Mouse (Mus musculus) CH12.LX (cell line): ENCODE results near the gene 5730596B20Rik. TPM values are rescaled to one million over a fixed set of nuclear protein-coding genes. Genes with fewer than 3 reads are reported as not detected.

ENCODE experiments used
- DNase-seq: peaks from one replicate; pipeline ENCODE4 v3.0.0-alpha.2; 2013; ENCODE audit errors: extremely low read depth
- H3K27ac ChIP-seq: 2 replicates; pipeline ENCODE4 v1.5.1; 2012; ENCODE audit warnings: low read depth, mild to moderate bottlenecking, control low read depth, moderate library complexity; ENCODE audit not compliant: insufficient read depth
- H3K27me3 ChIP-seq: replicated peaks from 2 replicates; pipeline ENCODE3; 2012; ENCODE audit warnings: inconsistent platforms
- H3K36me3 ChIP-seq, 2 experiments: replicated peaks in 1 of 2; 2 replicates each; pipeline versions ENCODE3 to v1.6.1; 2012; ENCODE audit warnings: inconsistent platforms in 1 of 2, low read length in 1 of 2, mild to moderate bottlenecking in 1 of 2, mixed read lengths in 1 of 2, moderate library complexity in 1 of 2; ENCODE audit not compliant: control insufficient read depth in 1 of 2, insufficient read depth in 1 of 2
- H3K4me1 ChIP-seq, 2 experiments: 2 replicates each; pipeline ENCODE4 v1.6.1; 2012; ENCODE audit warnings: inconsistent platforms in 1 of 2, moderate library complexity in 1 of 2; ENCODE audit not compliant: insufficient read depth in 2 of 2, control insufficient read depth in 1 of 2
- H3K4me2 ChIP-seq: 2 replicates; pipeline ENCODE4 v1.6.1; 2012; ENCODE audit warnings: low read depth, mild to moderate bottlenecking, control low read depth; ENCODE audit not compliant: poor library complexity, insufficient read depth, severe bottlenecking
- H3K4me3 ChIP-seq, 3 experiments: fragments of 150-350 bp in 1 of 3; sonication (generic) in 1 of 3; replicated peaks in 1 of 3; 2 replicates each; pipeline versions ENCODE3 to v1.5.1; 2011 to 2012; ENCODE audit warnings: low read depth in 2 of 3, low read length in 2 of 3, mild to moderate bottlenecking in 2 of 3, moderate library complexity in 2 of 3, control low read depth in 1 of 3, improper control_type of control experiment in 1 of 3, inconsistent platforms in 1 of 3, mixed read lengths in 1 of 3; ENCODE audit not compliant: poor library complexity in 1 of 3
- H3K79me2 ChIP-seq: replicated peaks from 2 replicates; pipeline ENCODE4 v1.6.1; 2012; ENCODE audit warnings: mild to moderate bottlenecking, moderate library complexity; ENCODE audit not compliant: control insufficient read depth, poor library complexity, insufficient read depth, severe bottlenecking; ENCODE audit errors: extremely low read depth
- H3K9ac ChIP-seq: 2 replicates; pipeline ENCODE4 v1.6.1; 2012; ENCODE audit warnings: low read depth, mild to moderate bottlenecking, control low read depth, moderate library complexity; ENCODE audit not compliant: insufficient read depth
- H3K9me3 ChIP-seq: replicated peaks from 2 replicates; pipeline ENCODE3; 2012; ENCODE audit warnings: low read length, inconsistent platforms, mixed read lengths
- BHLHE40 ChIP-seq: IDR thresholded peaks from 2 replicates; pipeline ENCODE4 v1.6.1; 2011; ENCODE audit warnings: mild to moderate bottlenecking, low read depth, low read length, improper control_type of control experiment
- CHD1 ChIP-seq: IDR thresholded peaks from 2 replicates; pipeline ENCODE4 v1.6.1; 2012; ENCODE audit warnings: low read depth, low read length, improper control_type of control experiment, inconsistent platforms
- CHD2 ChIP-seq: IDR thresholded peaks from 2 replicates; pipeline ENCODE4 v1.6.1; 2011; ENCODE audit warnings: low read length, improper control_type of control experiment
- CTCF ChIP-seq, 2 experiments: IDR thresholded peaks in 1 of 2; conservative IDR thresholded peaks in 1 of 2; 2 replicates each; pipeline ENCODE4 v1.5.1; 2011 to 2012; ENCODE audit warnings: low read depth in 2 of 2, low read length in 2 of 2, improper control_type of control experiment in 1 of 2, inconsistent platforms in 1 of 2, mild to moderate bottlenecking in 1 of 2, moderate library complexity in 1 of 2
- E2F4 ChIP-seq: IDR thresholded peaks from 2 replicates; pipeline ENCODE4 v1.6.1; 2011; ENCODE audit warnings: low read depth, low read length, improper control_type of control experiment; ENCODE audit not compliant: insufficient replicate concordance
- ELF1 ChIP-seq: IDR thresholded peaks from 2 replicates; pipeline ENCODE4 v1.6.1; 2014; ENCODE audit warnings: low read depth, mild to moderate bottlenecking, inconsistent platforms, low read length, improper control_type of control experiment
- EP300 ChIP-seq: IDR thresholded peaks from 2 replicates; pipeline ENCODE4 v1.6.1; 2011; ENCODE audit warnings: low read length, improper control_type of control experiment
- ETS1 ChIP-seq: conservative IDR thresholded peaks from 2 replicates; pipeline ENCODE4 v1.6.1; 2012; ENCODE audit warnings: low read depth, mild to moderate bottlenecking, inconsistent platforms, low read length, improper control_type of control experiment, moderate library complexity
- GABPA ChIP-seq: IDR thresholded peaks from 2 replicates; pipeline ENCODE4 v1.6.1; 2012; ENCODE audit warnings: low read depth, low read length, improper control_type of control experiment, inconsistent platforms; ENCODE audit not compliant: insufficient replicate concordance
- HCFC1 ChIP-seq: IDR thresholded peaks from 2 replicates; pipeline ENCODE4 v1.6.1; 2012; ENCODE audit warnings: low read depth, mild to moderate bottlenecking, inconsistent platforms, low read length, improper control_type of control experiment
- IRF4 ChIP-seq: IDR thresholded peaks from 2 replicates; pipeline ENCODE4 v1.6.1; 2014; ENCODE audit warnings: low read depth, mild to moderate bottlenecking, inconsistent platforms, low read length, improper control_type of control experiment
- JUN ChIP-seq: IDR thresholded peaks from 2 replicates; pipeline ENCODE4 v1.6.1; 2011; ENCODE audit warnings: low read depth, mild to moderate bottlenecking, low read length, improper control_type of control experiment, moderate library complexity; ENCODE audit not compliant: insufficient read depth
- JUND ChIP-seq: conservative IDR thresholded peaks from 2 replicates; pipeline ENCODE4 v1.6.1; 2011; ENCODE audit warnings: low read depth, low read length, improper control_type of control experiment
- KAT2A ChIP-seq: IDR thresholded peaks from 2 replicates; pipeline ENCODE4 v1.6.1; 2012; ENCODE audit warnings: low read length, improper control_type of control experiment, inconsistent platforms; ENCODE audit not compliant: insufficient replicate concordance
- MAFK ChIP-seq: IDR thresholded peaks from 2 replicates; pipeline ENCODE4 v1.6.1; 2011; ENCODE audit warnings: low read length, improper control_type of control experiment; ENCODE audit not compliant: insufficient replicate concordance
- MAX ChIP-seq: IDR thresholded peaks from 2 replicates; pipeline ENCODE4 v1.6.1; 2011; ENCODE audit warnings: low read length, improper control_type of control experiment
- MAZ ChIP-seq: IDR thresholded peaks from 2 replicates; pipeline ENCODE4 v1.6.1; 2012; ENCODE audit warnings: low read depth, mild to moderate bottlenecking, inconsistent platforms, low read length, improper control_type of control experiment, moderate library complexity
- MEF2A ChIP-seq: IDR thresholded peaks from 2 replicates; pipeline ENCODE4 v1.6.1; 2014; ENCODE audit warnings: low read depth, mild to moderate bottlenecking, inconsistent platforms, low read length, improper control_type of control experiment, borderline replicate concordance
- MXI1 ChIP-seq: IDR thresholded peaks from 2 replicates; pipeline ENCODE4 v1.6.1; 2011; ENCODE audit warnings: mild to moderate bottlenecking, low read depth, low read length, improper control_type of control experiment
- MYC ChIP-seq: IDR thresholded peaks from 2 replicates; pipeline ENCODE4 v1.6.1; 2011; ENCODE audit warnings: low read depth, mild to moderate bottlenecking, improper control_type of control experiment, low read length
- NELFE ChIP-seq: IDR thresholded peaks from 2 replicates; pipeline ENCODE4 v1.6.1; 2011; ENCODE audit warnings: low read depth, low read length, improper control_type of control experiment
- NRF1 ChIP-seq: IDR thresholded peaks from 2 replicates; pipeline ENCODE4 v1.6.1; 2014; ENCODE audit warnings: low read depth, mild to moderate bottlenecking, inconsistent platforms, low read length, improper control_type of control experiment, moderate library complexity
- PAX5 ChIP-seq: IDR thresholded peaks from 2 replicates; pipeline ENCODE4 v1.6.1; 2012; ENCODE audit warnings: low read length, inconsistent platforms, mixed read lengths
- POLR2A ChIP-seq: IDR thresholded peaks from 2 replicates; pipeline ENCODE4 v1.6.1; 2011; ENCODE audit warnings: low read depth, mild to moderate bottlenecking, improper control_type of control experiment, low read length
- POLR2AphosphoS2 ChIP-seq: IDR thresholded peaks from 2 replicates; pipeline ENCODE4 v1.6.1; 2011; ENCODE audit warnings: low read depth, low read length, improper control_type of control experiment
- RAD21 ChIP-seq: IDR thresholded peaks from 2 replicates; pipeline ENCODE4 v1.6.1; 2011; ENCODE audit warnings: low read depth, mild to moderate bottlenecking, low read length, improper control_type of control experiment, moderate library complexity
- RCOR1 ChIP-seq: conservative IDR thresholded peaks from 2 replicates; pipeline ENCODE4 v1.6.1; 2012; ENCODE audit warnings: low read depth, mild to moderate bottlenecking, inconsistent platforms, low read length, improper control_type of control experiment
- SIN3A ChIP-seq: IDR thresholded peaks from 2 replicates; pipeline ENCODE4 v1.6.1; 2012; ENCODE audit warnings: low read length, improper control_type of control experiment, inconsistent platforms
- SMC3 ChIP-seq: IDR thresholded peaks from 2 replicates; pipeline ENCODE4 v1.6.1; 2011; ENCODE audit warnings: low read depth, low read length, improper control_type of control experiment
- TBP ChIP-seq: conservative IDR thresholded peaks from 2 replicates; pipeline ENCODE4 v1.6.1; 2011; ENCODE audit warnings: low read depth, low read length, improper control_type of control experiment
- TCF12 ChIP-seq: IDR thresholded peaks from 2 replicates; pipeline ENCODE4 v1.6.1; 2014; ENCODE audit warnings: low read depth, mild to moderate bottlenecking, inconsistent platforms, low read length, improper control_type of control experiment
- UBTF ChIP-seq: IDR thresholded peaks from 2 replicates; pipeline ENCODE4 v1.6.1; 2012; ENCODE audit warnings: low read depth, mild to moderate bottlenecking, inconsistent platforms, low read length, improper control_type of control experiment, moderate library complexity
- USF1 ChIP-seq: IDR thresholded peaks from 2 replicates; pipeline ENCODE4 v1.6.1; 2014; ENCODE audit warnings: low read depth, mild to moderate bottlenecking, inconsistent platforms, low read length, improper control_type of control experiment
- USF2 ChIP-seq: conservative IDR thresholded peaks from 2 replicates; pipeline ENCODE4 v1.6.1; 2011; ENCODE audit warnings: low read depth, low read length, improper control_type of control experiment
- ZC3H11A ChIP-seq: IDR thresholded peaks from 2 replicates; pipeline ENCODE4 v1.6.1; 2012; ENCODE audit warnings: low read depth, mild to moderate bottlenecking, inconsistent platforms, low read length, improper control_type of control experiment
- ZKSCAN1 ChIP-seq: IDR thresholded peaks from 2 replicates; pipeline ENCODE4 v1.6.1; 2012; ENCODE audit warnings: low read depth, inconsistent platforms, low read length, improper control_type of control experiment, borderline replicate concordance
- ZMIZ1 ChIP-seq: IDR thresholded peaks from 2 replicates; pipeline ENCODE4 v1.6.1; 2012; ENCODE audit warnings: low read depth, mild to moderate bottlenecking, inconsistent platforms, low read length, improper control_type of control experiment
- ZNF384 ChIP-seq: IDR thresholded peaks from 2 replicates; pipeline ENCODE4 v1.6.1; 2012; ENCODE audit warnings: low read depth, low read length, improper control_type of control experiment, inconsistent platforms
- dilution Hi-C: fragments of 300-500 bp; cut with MboI; formaldehyde crosslinking; loops from 2 replicates; pipeline ENCODE4 v1.14.3; 2020; ENCODE audit warnings: low sequenced_read_pairs; ENCODE audit not compliant: extremely low pct_unique_long_range_greater_than_20kb, extremely low pct_ligation_motif_present
- in situ Hi-C: fragments of 300-500 bp; cut with MboI; formaldehyde crosslinking; loops from 3 replicates; pipeline ENCODE4 v1.14.3; 2019; ENCODE audit warnings: low sequenced_read_pairs, low pct_ligation_motif_present, low pct_unique_long_range_greater_than_20kb, mixed read lengths
- polyA plus RNA-seq: library from polyadenylated mRNA; unstranded; fragments of >175 nt; gene quantifications from 2 replicates; pipeline ENCODE4 v1.2.1, GENCODE M21; 2012; ENCODE audit warnings: low read depth; ENCODE audit not compliant: insufficient read length
- total RNA-seq, 2 experiments: library from RNA; depleted of rRNA; stranded (reverse); fragments of 300-350 nt in 1 of 2; fragments of >200 nt in 1 of 2; gene quantifications; 2 replicates each; pipeline ENCODE4 v1.2.3; 2012 to 2014

Gene 5730596B20Rik
- total and polyA plus RNA-seq, 3 experiments = 0.07 TPM; not detected in 2

GRCm38 (mm10) chr6:52158276-52159051 is 18.8 kb upstream of the 5730596B20Rik start, which contains the start of gene Hoxa1:
TSS of gene Hoxa1 (minus strand) at chr6:52158317.
- peak; percentile 14; the same call in 1 of the 2 replicates for TF ChIP-seq MXI1
- 0 out of 2 replicates have a peak, but pooled peaks have one; percentile 31 for TF ChIP-seq ELF1
- TF ChIP-seq SIN3A = peak; percentile 43; the same call in 1 of the 2 replicates
- TF ChIP-seq USF2 = peak; percentile 90
- no peak for TF ChIP-seq SMC3
- TF ChIP-seq UBTF = no peak
- TF ChIP-seq CHD1 = no peak
- TF ChIP-seq KAT2A = no peak
- peak; percentile 68; the same call in 1 of the 2 replicates for TF ChIP-seq TBP
- no peak for TF ChIP-seq JUND
- TF ChIP-seq MEF2A = no peak
- TF ChIP-seq JUN = no peak
- TF ChIP-seq MAX = peak; percentile 94
- 0 out of 2 replicates have a peak, but pooled peaks have one; percentile 34 for TF ChIP-seq NELFE
- no peak for TF ChIP-seq CTCF (conservative IDR thresholded peaks at IDR 0.05 in 1 of 2, IDR thresholded peaks at IDR 0.05 in 1 of 2; ENCODE audit: low read depth in 2 of 2, low read length in 2 of 2)
- TF ChIP-seq ZMIZ1 = no peak; the same call in 1 of the 2 replicates
- TF ChIP-seq PAX5 = no peak
- no peak for TF ChIP-seq ZKSCAN1
- peak; percentile 69 for TF ChIP-seq BHLHE40
- TF ChIP-seq E2F4 = no peak
- no peak for TF ChIP-seq MYC
- no peak for TF ChIP-seq RCOR1
- no peak for TF ChIP-seq ETS1
- TF ChIP-seq TCF12 = peak; percentile 59
- no peak for TF ChIP-seq GABPA
- 0 out of 2 replicates have a peak, but pooled peaks have one; percentile 79 for TF ChIP-seq MAZ
- TF ChIP-seq IRF4 = no peak
- no peak for TF ChIP-seq POLR2AphosphoS2
- no peak for TF ChIP-seq ZC3H11A
- TF ChIP-seq USF1 = peak; percentile 96
- TF ChIP-seq EP300 = no peak
- 0 out of 2 replicates have a peak, but pooled peaks have one; percentile 16 for TF ChIP-seq HCFC1
- TF ChIP-seq CHD2 = no peak
- TF ChIP-seq NRF1 = peak; percentile 66
- no peak for TF ChIP-seq ZNF384
- TF ChIP-seq MAFK = no peak
- TF ChIP-seq RAD21 = no peak
- TF ChIP-seq POLR2A = peak; percentile 65
- TF ChIP-seq, all 38 proteins: peak for 14
- peak within 1 kb of the TSS; percentile 83 to 92 (median 88) for H3K4me3 ChIP-seq
- H3K9me3 ChIP-seq = no peaks in the 10 kb centered on the region
- H3K79me2 ChIP-seq = peaks cover 7% of the 10 kb centered on the region; the same call in 1 of the 2 replicates
- peaks cover 4 to 25% of the 10 kb centered on the region in 2 experiments for H3K36me3 ChIP-seq
- H3K4me1 ChIP-seq = peaks cover 2 to 17% of the 10 kb centered on the region in 2 experiments; a peak in 3 of 4 replicates
- peak within 1 kb of the TSS; percentile 96 for H3K9ac ChIP-seq
- H3K27ac ChIP-seq = peak within 1 kb of the TSS; percentile 39; the same call in 1 of the 2 replicates
- in situ Hi-C loops (no loop called here), dilution Hi-C loops (no loop called here)
- peak within 1 kb of the TSS; percentile 95 for H3K4me2 ChIP-seq
- DNase-seq = peak; percentile 90
- no peaks in the 10 kb centered on the region for H3K27me3 ChIP-seq
